Mouse (Mus musculus) limb, embryonic 10.5 days (tissue): ENCODE results near the gene Erbb3. TPM values are rescaled to one million over a fixed set of nuclear protein-coding genes. Genes with fewer than 3 reads are reported as not detected.

Source experiments
- DNase-seq: peaks from one replicate; pipeline ENCODE4 v3.0.0-alpha.2; 2017; ENCODE audit warnings: low spot score
- H3K27ac ChIP-seq: fragments of 300-500 bp; sonication (generic); 2 replicates; pipeline ENCODE4 v1.5.1; 2016; ENCODE audit warnings: mild to moderate bottlenecking
- H3K27me3 ChIP-seq: fragments of 300-500 bp; sonication (generic); 2 replicates; pipeline ENCODE4 v1.6.1; 2016; ENCODE audit warnings: low read depth, mild to moderate bottlenecking; ENCODE audit not compliant: poor library complexity, severe bottlenecking
- H3K36me3 ChIP-seq: fragments of 300-500 bp; sonication (generic); 2 replicates; pipeline ENCODE4 v1.6.1; 2016; ENCODE audit warnings: mild to moderate bottlenecking, moderate library complexity
- H3K4me1 ChIP-seq: fragments of 300-500 bp; sonication (generic); 2 replicates; pipeline ENCODE4 v1.6.1; 2016
- H3K4me3 ChIP-seq: fragments of 300-500 bp; sonication (generic); 2 replicates; pipeline ENCODE4 v1.5.1; 2016; ENCODE audit warnings: mild to moderate bottlenecking, moderate library complexity
- H3K9me3 ChIP-seq: fragments of 300-500 bp; sonication (generic); replicated peaks from 2 replicates; pipeline ENCODE4 v1.6.1; 2016; ENCODE audit warnings: mild to moderate bottlenecking
- WGBS: fragments of 180-500 bp; shearing (Covaris S2); methylation state at CpG from one replicate; pipeline ENCODE4 v1.1.7; 2016; 5-methylcytosine and 5-hydroxymethylcytosine counted together
- microRNA-seq: library from miRNA; unstranded; fragments of <30 nt; microRNA quantifications from one replicate; pipeline ENCODE4, GENCODE M21; 2017
- polyA plus RNA-seq: library from polyadenylated mRNA; unstranded; fragments of >200 nt; fragmentation: Nextera tagmentation; extraction: Ambion mirVana; gene quantifications from 2 replicates; pipeline ENCODE4 v1.2.1, GENCODE M21; 2016

The Erbb3 gene
- polyA plus RNA-seq, 1 experiment from 2014 or later: 5.3 TPM

DNA sequence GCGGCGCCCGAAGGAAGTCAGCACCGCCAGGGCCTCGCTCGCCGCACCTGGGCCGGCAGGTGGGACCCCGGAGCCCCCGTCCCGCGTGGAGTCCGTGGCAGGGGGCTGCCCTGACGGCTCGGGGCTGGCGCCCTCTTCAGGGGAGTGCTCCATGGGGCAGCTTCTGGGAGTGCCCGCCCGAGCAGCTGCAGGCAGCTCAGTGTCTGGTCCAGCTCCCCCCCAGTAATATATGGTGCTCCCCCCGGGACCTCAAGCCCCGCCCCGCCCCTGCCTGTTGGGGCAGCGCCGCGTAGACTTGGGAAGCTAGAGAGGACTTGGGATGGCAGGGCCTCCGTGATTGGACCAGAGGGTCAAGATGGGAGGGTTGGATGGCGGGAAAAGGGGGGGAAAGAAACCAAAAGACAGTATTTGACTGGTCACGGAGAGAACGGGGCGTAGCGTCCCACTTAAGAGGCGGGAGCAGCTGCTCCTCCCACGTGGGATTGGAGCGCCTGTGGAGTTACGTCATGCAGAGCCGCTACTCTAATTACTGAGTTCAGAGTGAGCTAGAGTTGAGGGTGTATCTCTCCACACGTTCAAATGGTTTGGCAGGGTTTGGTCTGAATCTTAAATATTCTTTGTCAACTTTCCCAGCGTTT lies 63.7 kb downstream of the Erbb3 start, which contains the start of gene Esyt1:
Gene Esyt1, minus strand, starts transcription at position 201 of the 638 bp plus-strand sequence.
- Histone ChIP-seq H3K9me3 (no peaks in the 10 kb centered on the region), H3K4me3 (peak within 1 kb of the TSS; percentile 78), H3K27ac (peak within 1 kb of the TSS; percentile 81), H3K4me1 (peaks cover 27% of the 10 kb centered on the region), H3K36me3 (no peaks in the 10 kb centered on the region), H3K27me3 (peaks cover 68% of the 10 kb centered on the region)
- WGBS: under 1% methylated on average over 37 of the region's 37 CpGs
- peak; percentile 89 for DNase-seq

DNA sequence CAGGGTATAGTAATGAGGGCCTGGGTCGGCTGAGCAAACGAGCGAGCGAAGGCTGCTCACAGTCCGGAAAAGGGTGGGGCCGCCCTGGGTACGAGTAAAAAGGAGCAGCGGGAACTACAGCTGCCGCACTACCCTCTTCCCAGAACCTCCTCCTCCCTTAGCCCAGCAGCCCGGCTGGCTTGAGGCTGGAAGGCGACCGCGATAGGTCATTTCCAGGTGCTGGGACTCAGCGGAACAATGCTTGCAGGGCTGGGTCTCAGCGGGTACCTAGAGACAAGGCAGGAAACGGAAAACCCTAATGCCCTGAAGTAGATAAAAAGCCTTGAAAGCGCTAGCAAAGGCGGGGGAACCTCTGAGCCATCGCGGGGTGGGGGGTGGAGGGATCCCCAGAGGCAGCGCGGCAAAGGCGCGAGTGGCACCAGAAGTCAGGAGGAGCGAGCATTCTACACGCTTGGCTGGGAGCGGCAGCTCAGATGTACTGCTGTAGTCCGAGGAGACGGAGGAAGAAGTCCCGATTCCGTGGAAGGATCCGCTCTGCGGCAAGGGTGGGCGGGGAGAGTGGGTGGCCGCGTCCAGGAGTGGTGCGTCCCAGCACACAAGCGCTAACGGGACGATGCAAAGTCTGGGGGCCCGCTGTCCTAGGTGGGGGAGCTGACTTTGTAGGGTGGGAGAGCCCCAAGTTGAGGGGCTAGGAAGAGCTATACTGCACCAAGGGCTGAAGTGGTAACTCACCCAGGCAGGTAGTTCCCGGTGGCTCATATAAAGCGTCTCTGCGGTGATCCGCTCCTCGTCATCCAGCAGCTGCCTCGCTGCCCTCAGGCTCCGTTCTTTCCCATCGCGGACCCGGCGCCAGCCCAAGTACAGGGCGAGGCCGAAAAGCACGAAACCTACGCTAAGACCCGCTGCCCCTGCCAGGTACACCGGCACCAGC lies 64.5 kb downstream of the Erbb3 start:
- no peaks in the 10 kb centered on the region for H3K9me3 ChIP-seq
- DNase-seq: peak; percentile 74
- peak overlapping the region; percentile 81 for H3K27ac ChIP-seq
- H3K27me3 ChIP-seq: peaks cover 76% of the 10 kb centered on the region
- no peaks in the 10 kb centered on the region for H3K36me3 ChIP-seq
- peaks cover 27% of the 10 kb centered on the region for H3K4me1 ChIP-seq
- WGBS: under 1% methylated on average over 58 of the region's 58 CpGs
- peak overlapping the region; percentile 78 for H3K4me3 ChIP-seq

DNA sequence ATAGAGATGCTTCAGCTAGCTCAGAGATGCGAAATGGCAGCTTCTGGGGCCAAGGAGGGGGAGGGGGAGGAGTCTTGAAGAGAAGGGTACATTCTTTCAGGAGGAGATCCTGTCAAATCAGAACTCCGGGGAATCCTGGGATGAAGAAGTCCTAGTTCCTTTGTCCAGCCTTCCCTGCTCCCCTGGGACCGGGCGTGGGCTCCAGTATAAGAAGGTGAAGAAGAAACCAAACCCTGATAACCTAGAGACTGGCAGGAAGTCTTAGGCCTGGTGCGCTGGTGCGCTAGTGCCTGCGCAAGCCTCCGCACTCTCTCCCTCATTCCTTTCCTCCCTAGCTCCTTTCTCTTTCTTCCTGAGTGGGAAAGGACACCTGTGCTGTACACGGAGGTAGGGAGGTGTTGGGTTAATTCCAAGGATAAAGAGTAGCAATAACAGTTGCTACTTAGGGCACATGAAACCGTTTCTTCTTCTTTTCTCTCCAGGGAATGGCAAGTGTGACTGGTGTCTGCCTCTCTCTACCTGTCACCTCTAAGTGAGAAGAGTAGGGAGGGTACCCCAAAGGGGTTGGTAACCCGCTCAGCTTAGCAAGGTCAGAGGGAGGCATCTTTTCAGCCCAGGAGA lies 65.2 kb downstream of the Erbb3 start:
- 4% methylated on average over 11 of the region's 11 CpGs for WGBS
- H3K36me3 ChIP-seq: 0 out of 2 replicates have a peak, but pooled peaks cover under 1% of the 10 kb centered on the region
- DNase-seq: no peak
- H3K4me3 ChIP-seq: peak overlapping the region; percentile 78
- 0 out of 2 replicates have a peak overlapping the region, but pooled peaks have one; percentile 81 for H3K27ac ChIP-seq
- H3K4me1 ChIP-seq: peaks cover 32% of the 10 kb centered on the region
- H3K9me3 ChIP-seq: no peaks in the 10 kb centered on the region
- H3K27me3 ChIP-seq: peaks cover 84% of the 10 kb centered on the region

DNA sequence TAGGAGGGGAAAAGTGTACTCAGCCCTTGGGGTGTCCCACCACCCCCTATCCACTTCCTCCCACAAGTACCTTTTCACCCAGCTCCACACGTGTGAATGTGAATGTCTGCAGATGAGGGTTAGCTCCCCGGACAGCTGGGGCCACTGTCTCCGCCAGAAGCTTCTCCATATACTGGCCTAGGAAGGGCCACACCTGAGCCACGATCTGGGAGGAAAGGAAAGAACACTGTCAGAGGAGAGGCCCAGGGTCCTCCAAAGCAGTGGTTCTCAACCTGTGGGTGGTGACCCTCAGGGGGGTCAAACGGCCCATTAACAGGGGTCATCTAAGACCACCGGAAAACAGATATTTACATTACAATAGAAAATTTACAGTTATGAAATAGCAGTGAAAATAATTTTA lies 67.1 kb downstream of the Erbb3 start:
- H3K9me3 ChIP-seq: no peaks in the 10 kb centered on the region
- H3K4me3 ChIP-seq: no peak overlapping the region
- peaks cover 94% of the 10 kb centered on the region for H3K27me3 ChIP-seq
- 0 out of 2 replicates have a peak, but pooled peaks cover 6% of the 10 kb centered on the region for H3K36me3 ChIP-seq
- no peak overlapping the region for H3K27ac ChIP-seq
- peaks cover 32% of the 10 kb centered on the region for H3K4me1 ChIP-seq
- DNase-seq: no peak
- WGBS: 78% methylated on average over 6 of the region's 6 CpGs

DNA sequence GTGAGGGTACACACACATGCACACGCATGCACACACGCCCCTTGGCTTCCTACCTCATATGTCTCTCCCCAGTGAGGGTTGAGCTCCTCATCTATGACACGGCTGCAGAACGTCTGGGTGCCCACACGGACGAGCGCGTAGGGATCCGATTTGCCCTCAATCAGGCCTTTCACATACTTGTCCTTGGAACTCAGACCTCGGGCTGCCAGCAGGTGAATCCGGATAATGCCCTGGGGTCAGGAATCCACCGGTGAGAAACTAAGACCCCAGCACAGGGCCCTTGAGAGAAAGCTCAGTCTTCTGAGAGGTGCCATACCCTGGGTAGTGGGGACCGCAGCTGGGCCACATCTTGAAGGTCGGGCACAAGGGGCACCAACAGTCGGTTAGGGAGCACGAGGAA lies 68.9 kb downstream of the Erbb3 start:
- no peak for DNase-seq
- peaks cover 38% of the 10 kb centered on the region for H3K4me1 ChIP-seq
- H3K4me3 ChIP-seq: no peak overlapping the region
- H3K36me3 ChIP-seq: peaks cover 9% of the 10 kb centered on the region; the same call in 1 of the 2 replicates
- H3K27ac ChIP-seq: no peak overlapping the region
- WGBS: 88% methylated on average over 16 of the region's 16 CpGs
- peaks cover 100% of the 10 kb centered on the region for H3K27me3 ChIP-seq
- no peaks in the 10 kb centered on the region for H3K9me3 ChIP-seq

DNA sequence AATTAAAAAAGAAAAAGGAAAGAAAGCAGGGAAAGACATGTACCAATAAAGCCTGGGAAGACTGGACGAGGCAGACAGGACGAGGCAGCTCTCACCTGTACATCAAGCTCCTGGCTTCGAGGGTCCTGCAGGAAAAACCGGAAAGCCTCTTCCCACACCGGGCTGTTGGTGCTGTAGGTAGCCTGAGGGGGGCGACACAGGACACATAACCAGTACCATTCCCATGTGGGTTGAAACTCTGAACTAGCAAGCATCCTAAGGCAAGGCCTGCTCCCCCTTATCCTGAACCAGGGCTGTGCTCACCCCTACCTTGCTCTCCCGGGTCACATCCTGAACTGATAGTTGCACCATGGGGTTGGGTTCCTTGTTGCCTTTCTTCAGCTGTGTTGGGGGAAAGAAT lies 70.6 kb downstream of the Erbb3 start:
- H3K9me3 ChIP-seq: no peaks in the 10 kb centered on the region
- WGBS: 78% methylated on average over 7 of the region's 7 CpGs
- no peak for DNase-seq
- peaks cover 12% of the 10 kb centered on the region; the same call in 1 of the 2 replicates for H3K36me3 ChIP-seq
- no peak overlapping the region for H3K4me3 ChIP-seq
- peaks cover 22% of the 10 kb centered on the region for H3K4me1 ChIP-seq
- peaks cover 95% of the 10 kb centered on the region for H3K27me3 ChIP-seq
- no peak overlapping the region for H3K27ac ChIP-seq

Small RNAs within 50 kb of the gene (microRNA-seq; reads per million reads assigned to microRNA genes)
- gene Gm47275 (0.88 reads per million), gene Mir6917 (not detected)

Other genes starting within 250 kb of the Erbb3 start
- 5.6 and 9.1 TPM in 2 replicates for gene Coq10a, start 220.7 kb downstream of the Erbb3 start, polyA plus RNA-seq
- gene Ankrd52, start 212.5 kb downstream of the Erbb3 start, polyA plus RNA-seq: 15.9 and 16.5 TPM in 2 replicates
- gene Slc39a5, start 188.4 kb downstream of the Erbb3 start, polyA plus RNA-seq: 0.21 TPM in 1 of 2 replicates, not detected in the other
- 98.7 and 133 TPM in 2 replicates for gene Nabp2, start 178.2 kb downstream of the Erbb3 start, polyA plus RNA-seq
- 41.9 and 43.6 TPM in 2 replicates for gene Rnf41, start 178.0 kb downstream of the Erbb3 start, polyA plus RNA-seq
- gene Smarcc2, start 130.4 kb downstream of the Erbb3 start, polyA plus RNA-seq: 64.2 and 91.3 TPM in 2 replicates
- gene Myl6, start 95.5 kb downstream of the Erbb3 start, polyA plus RNA-seq: 685 and 729 TPM in 2 replicates
- 1.6 and 3.3 TPM in 2 replicates for gene Myl6b, start 91.0 kb downstream of the Erbb3 start, polyA plus RNA-seq
- 7.0 and 8.4 TPM in 2 replicates for gene Esyt1, start 63.8 kb downstream of the Erbb3 start, polyA plus RNA-seq
- gene Zc3h10, start 41.9 kb downstream of the Erbb3 start, polyA plus RNA-seq: 14.5 and 15.4 TPM in 2 replicates
- gene Rpl41, start 40.3 kb downstream of the Erbb3 start, polyA plus RNA-seq: 3,499 and 3,829 TPM in 2 replicates
- 267 and 322 TPM in 2 replicates for gene Pa2g4, start 23.7 kb downstream of the Erbb3 start, polyA plus RNA-seq
- 592 and 676 TPM in 2 replicates for gene Rps26, start 37.1 kb upstream of the Erbb3 start, polyA plus RNA-seq
- gene Ikzf4, start 56.3 kb upstream of the Erbb3 start, polyA plus RNA-seq: 2.4 and 2.9 TPM in 2 replicates
- gene Suox, start 84.4 kb upstream of the Erbb3 start, polyA plus RNA-seq: 11.3 and 12.5 TPM in 2 replicates
- gene Rab5b, start 106.6 kb upstream of the Erbb3 start, polyA plus RNA-seq: 54.0 and 68.0 TPM in 2 replicates
- gene Pmel, start 114.5 kb upstream of the Erbb3 start, polyA plus RNA-seq: 0.25 and 0.55 TPM in 2 replicates
- 136 and 150 TPM in 2 replicates for gene Cdk2, start 115.4 kb upstream of the Erbb3 start, polyA plus RNA-seq
- 3.7 and 5.0 TPM in 2 replicates for gene Dgka, start 155.2 kb upstream of the Erbb3 start, polyA plus RNA-seq
- gene Pym1, start 158.2 kb upstream of the Erbb3 start, polyA plus RNA-seq: 61.0 and 63.1 TPM in 2 replicates
- 0.21 and 0.30 TPM in 2 replicates for gene Mmp19, start 201.3 kb upstream of the Erbb3 start, polyA plus RNA-seq
- 47.7 and 54.0 TPM in 2 replicates for gene Dnajc14, start 214.4 kb upstream of the Erbb3 start, polyA plus RNA-seq
- gene Tmem198b, start 214.7 kb upstream of the Erbb3 start, polyA plus RNA-seq: 14.8 and 19.8 TPM in 2 replicates
- gene Sarnp, start 227.7 kb upstream of the Erbb3 start, polyA plus RNA-seq: 245 and 250 TPM in 2 replicates
- 52.9 and 62.9 TPM in 2 replicates for gene Ormdl2, start 232.0 kb upstream of the Erbb3 start, polyA plus RNA-seq